Mouse (Mus musculus) kidney, adult 2 months (tissue): ENCODE results near the gene Slit3. TPM values are rescaled to one million over a fixed set of nuclear protein-coding genes. Genes with fewer than 3 reads are reported as not detected.

Experiments used
- DNase-seq: peaks from one replicate; pipeline ENCODE4 v3.0.0; 2021
- H3K27ac ChIP-seq: fragments of 200-500 bp; 2 replicates; pipeline ENCODE4 v1.5.1; 2012; ENCODE audit warnings: low read depth, low read length, control low read depth, inconsistent platforms; ENCODE audit not compliant: insufficient read depth
- H3K27me3 ChIP-seq: fragments of 200-500 bp; replicated peaks from 2 replicates; pipeline ENCODE4 v1.6.1; 2012; ENCODE audit warnings: mild to moderate bottlenecking, moderate library complexity, low read length, inconsistent platforms; ENCODE audit not compliant: control insufficient read depth, insufficient read depth
- H3K36me3 ChIP-seq: fragments of 200-500 bp; 2 replicates; pipeline ENCODE4 v1.6.1; 2012; ENCODE audit warnings: mild to moderate bottlenecking, moderate library complexity, low read length, inconsistent platforms; ENCODE audit not compliant: control insufficient read depth, insufficient read depth
- H3K4me1 ChIP-seq: fragments of 200-500 bp; 2 replicates; pipeline ENCODE4 v1.6.1; 2011; ENCODE audit warnings: low read length; ENCODE audit not compliant: control insufficient read depth, insufficient read depth
- H3K4me3 ChIP-seq: fragments of 200-500 bp; 2 replicates; pipeline ENCODE4 v1.5.1; 2011; ENCODE audit warnings: mild to moderate bottlenecking, low read depth, low read length, control low read depth; ENCODE audit not compliant: insufficient read depth
- CTCF ChIP-seq: fragments of 200-500 bp; conservative IDR thresholded peaks from 2 replicates; pipeline ENCODE4 v1.5.1; 2011; ENCODE audit warnings: low read depth, mild to moderate bottlenecking, control low read depth, low read length, moderate library complexity, mixed read lengths; ENCODE audit not compliant: insufficient read depth, insufficient read length
- POLR2A ChIP-seq: fragments of 200-500 bp; IDR thresholded peaks from one replicate; pipeline ENCODE4 v1.6.1; 2011; ENCODE audit warnings: low read depth, low read length, control low read depth
- WGBS: fragments of 180-500 bp; shearing (Covaris S2); methylation state at CpG from one replicate; pipeline ENCODE4 v1.1.7; 2018; 5-methylcytosine and 5-hydroxymethylcytosine counted together
- polyA plus RNA-seq: library from polyadenylated mRNA; depleted of rRNA; stranded (reverse); fragments of >200 nt; gene quantifications from 2 replicates; pipeline ENCODE4 v1.2.3, GENCODE M21; 2012

The Slit3 gene
- polyA plus RNA-seq, 1 experiment, result 8.4 TPM

DNA sequence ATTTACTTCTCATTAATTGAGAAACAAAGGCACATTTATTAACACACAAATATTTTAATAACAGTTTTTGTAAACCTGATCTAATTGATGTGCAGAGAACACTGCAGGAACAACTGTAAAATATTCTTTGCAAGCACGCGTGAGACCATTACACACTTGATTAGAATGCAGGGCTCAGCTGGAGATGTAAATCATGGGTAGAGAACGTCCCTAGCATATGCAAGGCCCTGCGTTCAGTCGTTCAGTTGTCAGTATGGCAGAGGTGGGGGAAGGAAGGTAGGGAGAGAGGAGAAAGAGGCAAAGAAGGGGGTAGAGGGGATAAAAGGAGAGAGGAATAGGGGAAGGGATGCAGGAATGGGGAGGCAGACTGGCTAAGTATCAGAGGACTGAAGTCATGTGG is 61.9 kb downstream of the Slit3 start:
- no peak overlapping the region for H3K4me3 ChIP-seq
- TF ChIP-seq CTCF (no peak), POLR2A (no peak)
- H3K4me1 ChIP-seq, result 0 out of 2 replicates have a peak, but pooled peaks cover 4% of the 10 kb centered on the region
- no peak for DNase-seq
- WGBS, result 72% methylated on average over 5 of the region's 5 CpGs
- no peaks in the 10 kb centered on the region for H3K36me3 ChIP-seq
- H3K27me3 ChIP-seq, result no peaks in the 10 kb centered on the region
- H3K27ac ChIP-seq, result no peak overlapping the region

DNA sequence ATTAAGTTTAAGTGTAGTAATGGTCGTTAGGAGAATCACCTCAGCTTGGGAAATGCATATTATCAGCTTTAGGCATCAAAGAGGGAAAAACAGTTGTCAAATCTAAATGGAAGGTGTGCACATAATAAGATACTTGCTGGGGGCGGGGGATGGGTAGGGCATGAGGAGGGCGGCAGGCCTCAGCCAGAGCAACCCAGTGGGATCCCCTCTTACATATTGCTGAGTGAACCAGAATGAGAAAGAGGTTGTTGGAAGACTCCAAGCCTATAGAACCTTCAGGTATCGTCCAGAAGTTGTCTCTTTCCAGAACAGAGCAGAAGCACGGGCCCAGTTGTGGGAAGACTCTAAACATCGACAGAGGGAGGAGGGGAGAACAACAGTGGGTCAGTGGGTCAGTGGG is 73.8 kb downstream of the Slit3 start:
- Histone ChIP-seq H3K27me3 (no peaks in the 10 kb centered on the region), H3K27ac (no peak overlapping the region), H3K4me1 (no peaks in the 10 kb centered on the region), H3K36me3 (no peaks in the 10 kb centered on the region), H3K4me3 (no peak overlapping the region)
- TF ChIP-seq POLR2A, result no peak
- TF ChIP-seq CTCF, result no peak
- no peak for DNase-seq
- 93% methylated on average over 6 of the region's 6 CpGs for WGBS

DNA sequence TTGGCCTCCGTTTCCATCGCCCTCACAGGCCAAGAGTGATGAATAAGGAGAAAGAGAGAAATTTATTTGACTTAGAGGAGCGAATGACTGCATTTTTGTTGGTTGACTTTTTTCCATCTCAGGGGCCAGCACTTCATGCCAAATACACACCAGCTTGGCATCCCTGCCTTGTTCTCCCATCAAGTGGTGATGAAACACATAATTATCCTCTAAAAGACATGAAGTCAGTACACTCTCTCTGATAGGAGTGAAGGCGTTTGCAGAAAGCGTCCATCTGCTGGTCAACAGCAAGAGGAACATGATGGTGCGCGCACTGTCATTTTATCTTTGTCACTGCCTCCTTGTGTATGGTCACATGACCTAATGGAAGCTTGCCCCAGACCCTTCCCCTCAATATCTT is 75.8 kb downstream of the Slit3 start:
- no peaks in the 10 kb centered on the region for H3K27me3 ChIP-seq
- 89% methylated on average over 7 of the region's 7 CpGs for WGBS
- H3K4me3 ChIP-seq, result no peak overlapping the region
- H3K27ac ChIP-seq, result no peak overlapping the region
- no peak for TF ChIP-seq CTCF
- TF ChIP-seq POLR2A, result no peak
- no peaks in the 10 kb centered on the region for H3K4me1 ChIP-seq
- H3K36me3 ChIP-seq, result no peaks in the 10 kb centered on the region
- no peak for DNase-seq

DNA sequence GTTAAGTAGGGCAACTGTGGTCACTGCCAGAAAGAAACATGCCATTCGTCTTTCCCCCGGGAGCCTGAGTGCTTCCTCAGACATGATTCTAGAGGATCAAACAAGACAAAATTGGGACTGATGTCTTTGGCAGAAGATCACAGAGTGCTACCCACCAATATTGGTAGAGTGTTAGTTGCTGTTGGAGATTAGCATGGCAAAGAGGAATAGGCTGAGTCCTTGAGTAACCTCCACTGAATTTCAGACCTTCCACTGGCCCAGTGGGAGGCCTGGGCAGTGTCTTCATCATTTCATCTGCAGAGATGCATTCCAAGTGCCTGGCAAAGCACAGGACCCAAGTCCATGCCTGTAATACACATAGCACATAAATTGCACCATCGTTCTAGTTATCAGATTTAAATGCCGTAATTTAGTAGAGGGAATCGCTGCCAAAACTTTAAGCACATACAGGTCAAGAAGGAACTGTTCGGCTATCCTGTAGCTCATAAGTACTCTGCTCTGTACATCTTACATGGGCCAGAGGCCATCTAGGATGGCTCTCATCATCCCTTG is 77.6 kb downstream of the Slit3 start:
- WGBS, result 85% methylated on average over 6 of the region's 6 CpGs
- no peak overlapping the region for H3K4me3 ChIP-seq
- no peak for DNase-seq
- no peak overlapping the region for H3K27ac ChIP-seq
- H3K27me3 ChIP-seq, result no peaks in the 10 kb centered on the region
- no peak for TF ChIP-seq POLR2A
- no peak for TF ChIP-seq CTCF
- no peaks in the 10 kb centered on the region for H3K4me1 ChIP-seq
- no peaks in the 10 kb centered on the region for H3K36me3 ChIP-seq

DNA sequence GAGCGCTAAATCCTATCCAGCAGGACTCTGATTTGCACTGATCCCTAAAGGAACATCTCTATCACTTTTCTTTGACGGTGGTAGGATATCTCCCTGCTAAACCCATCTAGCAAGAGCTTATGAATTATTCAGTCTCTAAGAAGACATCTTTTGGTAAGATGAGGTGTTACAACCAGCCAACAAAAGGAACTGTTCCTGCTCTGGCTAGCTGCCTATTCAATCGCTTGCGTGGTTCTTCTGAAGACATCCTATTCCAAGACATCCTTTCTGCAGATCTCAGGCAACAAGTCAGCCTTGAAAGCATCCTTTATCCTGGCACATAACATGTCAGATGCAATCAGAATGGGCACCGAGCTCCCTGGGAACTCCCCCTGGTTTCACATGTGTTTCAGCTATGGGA is 81.3 kb downstream of the Slit3 start:
- no peak overlapping the region for H3K4me3 ChIP-seq
- H3K27me3 ChIP-seq, result no peaks in the 10 kb centered on the region
- no peaks in the 10 kb centered on the region for H3K4me1 ChIP-seq
- no peaks in the 10 kb centered on the region for H3K36me3 ChIP-seq
- 70% methylated on average over 5 of the region's 5 CpGs for WGBS
- TF ChIP-seq POLR2A, result no peak
- no peak for TF ChIP-seq CTCF
- no peak overlapping the region for H3K27ac ChIP-seq
- no peak for DNase-seq

DNA sequence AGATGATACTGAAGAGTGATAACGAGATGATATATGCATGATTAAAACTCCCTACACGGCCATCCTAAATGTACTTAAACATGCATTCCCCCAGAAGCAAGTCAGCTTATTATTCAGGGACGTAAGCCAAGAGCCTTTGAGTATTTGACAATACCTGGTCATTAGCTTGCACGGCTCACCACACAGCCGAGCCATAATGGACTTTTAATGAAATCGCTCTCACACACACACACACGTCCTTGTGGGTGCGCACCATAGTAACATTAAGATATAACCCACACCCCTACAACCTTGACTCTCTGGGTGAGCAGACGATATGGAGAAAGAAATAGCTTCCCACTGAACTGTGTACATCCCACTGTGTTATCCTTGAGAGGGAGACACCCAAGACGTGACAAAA is 82.6 kb downstream of the Slit3 start:
- Histone ChIP-seq H3K27ac (no peak overlapping the region), H3K4me3 (no peak overlapping the region), H3K36me3 (no peaks in the 10 kb centered on the region), H3K27me3 (no peaks in the 10 kb centered on the region), H3K4me1 (no peaks in the 10 kb centered on the region)
- no peak for TF ChIP-seq CTCF
- TF ChIP-seq POLR2A, result no peak
- no peak for DNase-seq
- WGBS, result 48% methylated on average over 10 of the region's 10 CpGs

DNA sequence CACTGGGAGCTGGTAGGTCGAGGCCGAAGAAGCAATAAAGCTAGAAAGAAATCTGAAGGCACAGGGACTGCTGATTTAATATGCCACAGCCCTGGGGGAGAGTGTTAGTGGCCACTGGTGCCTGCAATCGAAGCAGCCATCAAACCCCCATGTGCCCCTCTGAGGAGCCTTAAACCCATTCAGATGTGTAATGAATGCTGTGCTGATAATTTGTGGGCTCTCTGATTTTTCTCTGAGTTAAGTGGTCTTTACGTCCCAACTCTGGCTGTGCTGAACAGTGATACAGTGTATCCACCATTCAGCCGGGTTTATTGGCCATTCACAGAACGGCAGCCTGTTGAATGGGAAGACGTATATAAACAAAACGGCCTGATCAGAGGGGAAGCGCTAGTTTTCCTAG is 83.1 kb downstream of the Slit3 start:
- DNase-seq, result no peak

More for the DNA sequence above, 83.1 kb downstream of the Slit3 start:
- no peaks in the 10 kb centered on the region for H3K4me1 ChIP-seq
- H3K4me3 ChIP-seq, result no peak overlapping the region
- H3K27me3 ChIP-seq, result no peaks in the 10 kb centered on the region
- 44% methylated on average over 9 of the region's 9 CpGs for WGBS
- TF ChIP-seq CTCF (no peak), POLR2A (no peak)
- H3K27ac ChIP-seq, result no peak overlapping the region
- H3K36me3 ChIP-seq, result no peaks in the 10 kb centered on the region
